Mouse (Mus musculus) right cerebral cortex, adult 18-20 months (tissue): ENCODE results near the gene Lgr4.

Experiments used
- DNase-seq: peaks from one replicate; pipeline ENCODE4 v3.0.0; 2022; ENCODE audit warnings: mixed read lengths

Gene Lgr4

DNA sequence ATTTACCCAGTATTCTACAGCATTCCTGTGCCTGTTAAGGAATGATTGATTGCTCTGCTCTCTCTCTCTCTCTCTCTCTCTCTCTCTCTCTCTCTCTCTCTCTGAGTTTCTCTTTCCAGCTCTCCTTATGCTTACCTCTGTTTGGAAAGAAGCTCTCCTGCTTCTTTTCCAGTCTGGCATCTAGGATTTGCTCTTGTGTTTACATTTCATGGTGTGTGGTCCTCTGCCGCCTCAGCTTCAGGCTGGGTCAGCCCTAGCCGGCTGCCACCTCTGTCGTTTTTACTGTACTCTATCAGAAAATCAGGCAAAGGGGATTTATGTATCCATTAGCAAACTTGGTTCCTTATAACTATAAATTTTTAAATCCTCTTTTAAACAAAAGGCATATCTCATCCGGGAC lies 118.8 kb downstream of the Lgr4 start:
- DNase-seq = no peak

- DNase-seq = no peak
These were observed 119.2 kb downstream of the Lgr4 start for GRCm38 (mm10) chr2:110036665-110037064.

GRCm38 (mm10) chr2:110037221-110037620 lies 119.8 kb downstream of the Lgr4 start:
- DNase-seq = no peak

DNA sequence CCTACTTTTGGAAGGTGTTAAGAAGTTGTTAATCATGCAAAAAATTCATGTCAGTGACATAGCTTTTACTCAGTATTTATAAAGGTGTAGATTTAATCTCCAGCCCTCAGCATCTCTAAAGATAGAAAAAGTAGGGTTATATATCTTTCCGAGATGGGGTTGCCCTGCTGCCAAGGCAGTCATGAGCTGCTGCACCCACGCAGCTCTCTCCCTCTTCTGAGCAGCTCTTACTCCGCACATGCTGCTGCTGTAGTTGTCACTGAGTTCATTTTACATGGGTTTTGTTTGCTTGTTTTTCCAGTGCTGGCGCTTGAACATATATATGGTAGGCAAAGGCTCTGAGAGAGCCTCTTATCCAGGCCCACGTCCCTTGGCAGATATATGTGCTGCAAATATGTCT lies 120.9 kb downstream of the Lgr4 start:
- peak; percentile 67 for DNase-seq

DNA sequence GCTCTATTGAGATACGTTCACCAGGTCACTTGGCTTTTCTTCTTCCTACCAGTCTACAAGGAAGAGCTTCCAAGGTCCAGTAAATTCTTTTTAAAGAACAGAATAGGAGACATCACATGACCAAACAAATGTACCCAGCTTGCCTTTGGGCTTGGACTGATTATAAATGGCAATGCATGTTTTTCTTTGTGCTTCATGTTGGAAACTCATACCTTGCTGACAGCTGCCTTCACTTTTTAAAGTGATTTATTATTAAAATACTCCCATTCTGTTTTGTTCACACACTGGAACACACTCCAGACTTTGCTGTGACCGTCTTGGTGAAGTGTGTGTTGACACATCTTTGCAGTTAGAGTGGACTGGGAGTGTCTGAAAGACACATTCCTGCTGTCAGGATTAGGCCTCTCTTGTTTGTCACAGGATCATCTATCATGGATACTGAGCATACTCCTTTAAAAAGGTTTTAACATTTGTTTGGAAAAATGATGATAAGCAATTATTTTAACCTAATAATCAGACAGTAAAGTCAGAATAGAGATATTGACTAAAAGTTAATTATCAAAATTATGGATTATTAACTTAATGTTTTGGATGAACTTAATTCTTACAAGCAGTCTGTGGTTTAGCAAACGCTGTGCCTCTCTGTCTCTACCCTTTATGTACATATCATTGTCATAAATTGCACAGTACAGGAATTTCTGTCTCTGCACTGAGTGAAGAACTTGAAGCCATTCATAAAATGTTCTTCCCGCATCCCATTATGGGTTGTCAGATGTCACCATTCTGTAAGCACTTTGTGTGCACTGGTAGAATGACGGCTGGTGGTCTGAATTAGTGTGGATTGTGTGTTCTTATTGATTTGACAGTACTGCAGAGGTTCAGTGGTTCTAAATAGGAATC lies 125.7 kb downstream of the Lgr4 start:
- no peak for DNase-seq

- no peak for DNase-seq
These were observed 141.0 kb downstream of the Lgr4 start for GRCm38 (mm10) chr2:110058424-110058823.

DNA sequence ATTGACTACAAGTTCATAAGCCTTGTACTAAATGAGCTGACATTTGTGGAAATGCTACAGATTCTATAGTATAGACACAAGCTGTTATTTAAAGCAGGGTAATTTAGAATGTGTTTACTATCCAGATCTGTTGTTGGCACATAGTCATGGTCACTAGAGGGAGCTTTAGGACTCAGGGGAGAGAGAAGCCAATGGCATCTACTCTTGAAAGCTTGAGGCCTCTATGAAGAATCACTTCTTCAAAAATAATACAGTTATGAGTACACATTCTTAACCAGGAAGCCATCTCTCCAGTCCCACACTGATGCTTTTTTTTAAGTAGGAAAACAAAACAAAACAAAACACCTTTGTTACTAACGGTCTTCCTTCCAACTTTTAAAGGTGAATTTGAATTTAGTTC lies 145.7 kb downstream of the Lgr4 start:
- no peak for DNase-seq
